Mouse (Mus musculus) neural tube, embryonic 11.5 days (tissue): Measurements from ENCODE around the gene Cmtr1. TPM values are rescaled to one million over a fixed set of nuclear protein-coding genes. Genes with fewer than 3 reads are reported as not detected.

Experiments used
- ATAC-seq: fragments of 200-750 bp; cut with Nextera tagmentation; 2 replicates; pipeline ENCODE4 v1.8.0; 2017; ENCODE audit warnings: moderate number of reproducible peaks, mild to moderate bottlenecking, moderate TSS enrichment, moderate library complexity; ENCODE audit not compliant: insufficient read depth, low FRiP score, low TSS enrichment
- DNase-seq: peaks from one replicate; pipeline ENCODE4 v3.0.0-alpha.2; 2015; ENCODE audit warnings: low spot score
- H3K27ac ChIP-seq: fragments of 300-500 bp; sonication (generic); 2 replicates; pipeline ENCODE4 v1.5.1; 2014; ENCODE audit warnings: low read depth, mild to moderate bottlenecking, low read length
- H3K27me3 ChIP-seq: fragments of 300-500 bp; sonication (generic); 2 replicates; pipeline ENCODE4 v1.6.1; 2014; ENCODE audit warnings: mild to moderate bottlenecking, low read length, mixed read lengths; ENCODE audit not compliant: control insufficient read depth, insufficient read depth
- H3K36me3 ChIP-seq: fragments of 300-500 bp; sonication (generic); 2 replicates; pipeline ENCODE4 v1.6.1; 2014; ENCODE audit warnings: mild to moderate bottlenecking, low read length, moderate library complexity, mixed read lengths; ENCODE audit not compliant: control insufficient read depth, insufficient read depth
- H3K4me1 ChIP-seq: fragments of 300-500 bp; sonication (generic); 2 replicates; pipeline ENCODE4 v1.6.1; 2014; ENCODE audit warnings: low read length, mixed read lengths; ENCODE audit not compliant: control insufficient read depth, insufficient read depth
- H3K4me2 ChIP-seq: fragments of 300-500 bp; sonication (generic); 2 replicates; pipeline ENCODE4 v1.6.1; 2014; ENCODE audit warnings: low read depth, mild to moderate bottlenecking, moderate library complexity
- H3K4me3 ChIP-seq: fragments of 300-500 bp; sonication (generic); 2 replicates; pipeline ENCODE4 v1.5.1; 2014; ENCODE audit warnings: low read depth, low read length
- H3K9ac ChIP-seq: fragments of 300-500 bp; sonication (generic); 2 replicates; pipeline ENCODE4 v1.6.1; 2014; ENCODE audit warnings: mild to moderate bottlenecking, low read length
- H3K9me3 ChIP-seq: fragments of 300-500 bp; sonication (generic); 2 replicates; pipeline ENCODE4 v1.6.1; 2016; ENCODE audit warnings: low read length; ENCODE audit not compliant: control insufficient read depth
- WGBS: fragments of 180-500 bp; shearing (Covaris S2); extraction: QIAGEN DNeasy Blood & Tissue Kit; methylation state at CpG from one replicate; pipeline ENCODE4 v1.1.7; 2014; 5-methylcytosine and 5-hydroxymethylcytosine counted together
- polyA plus RNA-seq: library from polyadenylated mRNA; unstranded; fragments of >200 nt; fragmentation: Nextera tagmentation; extraction: Ambion mirVana; gene quantifications from 2 replicates; pipeline ENCODE4 v1.2.1, GENCODE M21; 2014

Cmtr1 gene
- polyA plus RNA-seq, 1 experiment from 2014 or later: 147 TPM

- no peaks in the 10 kb centered on the region for H3K9me3 ChIP-seq
- H3K36me3 ChIP-seq: peaks cover 12% of the 10 kb centered on the region; the same call in 1 of the 2 replicates
- H3K27me3 ChIP-seq: no peaks in the 10 kb centered on the region
- no peak overlapping the region for H3K27ac ChIP-seq
- 82% methylated on average over 4 of the region's 4 CpGs for WGBS
- ATAC-seq (no peak), DNase-seq (no peak)
- H3K4me2 ChIP-seq: no peak overlapping the region
- H3K4me1 ChIP-seq: peaks cover 8% of the 10 kb centered on the region; the same call in 1 of the 2 replicates
- H3K9ac ChIP-seq: no peak overlapping the region
- no peak overlapping the region for H3K4me3 ChIP-seq
Measured at GRCm38 (mm10) chr17:29702938-29703710, 42.7 kb downstream of the Cmtr1 start.

GRCm38 (mm10) chr17:29704781-29705180, 44.4 kb downstream of the Cmtr1 start:
- DNase-seq (peak; percentile 73), ATAC-seq (peak; percentile 35; the same call in 1 of the 2 replicates)
- Histone ChIP-seq H3K4me1 (peaks cover 15% of the 10 kb centered on the region), H3K9ac (no peak overlapping the region), H3K36me3 (peaks cover 12% of the 10 kb centered on the region; the same call in 1 of the 2 replicates), H3K4me2 (no peak overlapping the region), H3K4me3 (no peak overlapping the region), H3K27me3 (no peaks in the 10 kb centered on the region), H3K9me3 (no peaks in the 10 kb centered on the region), H3K27ac (no peak overlapping the region)
- WGBS: 44% methylated on average over 3 of the region's 3 CpGs

- no peak overlapping the region for H3K4me2 ChIP-seq
- H3K9me3 ChIP-seq: no peaks in the 10 kb centered on the region
- H3K27ac ChIP-seq: no peak overlapping the region
- ATAC-seq (no peak), DNase-seq (no peak)
- WGBS: 86% methylated on average over 5 of the region's 5 CpGs
- no peak overlapping the region for H3K4me3 ChIP-seq
- no peaks in the 10 kb centered on the region for H3K27me3 ChIP-seq
- H3K4me1 ChIP-seq: peaks cover 15% of the 10 kb centered on the region
- H3K36me3 ChIP-seq: peaks cover 10% of the 10 kb centered on the region; the same call in 1 of the 2 replicates
- no peak overlapping the region for H3K9ac ChIP-seq
Measured at GRCm38 (mm10) chr17:29705881-29706280, 45.5 kb downstream of the Cmtr1 start.

- H3K4me2 ChIP-seq: no peak overlapping the region
- no peaks in the 10 kb centered on the region for H3K27me3 ChIP-seq
- no peak overlapping the region for H3K9ac ChIP-seq
- H3K9me3 ChIP-seq: no peaks in the 10 kb centered on the region
- DNase-seq (no peak), ATAC-seq (no peak)
- 0 out of 2 replicates have a peak, but pooled peaks cover 5% of the 10 kb centered on the region for H3K36me3 ChIP-seq
- H3K4me1 ChIP-seq: peaks cover 15% of the 10 kb centered on the region
- 36% methylated on average over 5 of the region's 5 CpGs for WGBS
- no peak overlapping the region for H3K27ac ChIP-seq
- no peak overlapping the region for H3K4me3 ChIP-seq
Measured at GRCm38 (mm10) chr17:29706981-29707545, 46.7 kb downstream of the Cmtr1 start.

GRCm38 (mm10) chr17:29708783-29709182, 48.4 kb downstream of the Cmtr1 start:
- ATAC-seq (no peak), DNase-seq (no peak)
- Histone ChIP-seq H3K36me3 (no peaks in the 10 kb centered on the region), H3K9me3 (no peaks in the 10 kb centered on the region), H3K4me3 (no peak overlapping the region), H3K27me3 (no peaks in the 10 kb centered on the region), H3K4me2 (no peak overlapping the region), H3K9ac (no peak overlapping the region), H3K27ac (no peak overlapping the region), H3K4me1 (peaks cover 15% of the 10 kb centered on the region)
- WGBS: 89% methylated on average over 5 of the region's 5 CpGs

- H3K4me1 ChIP-seq: peaks cover 15% of the 10 kb centered on the region
- no peak overlapping the region for H3K27ac ChIP-seq
- H3K27me3 ChIP-seq: no peaks in the 10 kb centered on the region
- no peaks in the 10 kb centered on the region for H3K36me3 ChIP-seq
- no peak overlapping the region for H3K9ac ChIP-seq
- H3K4me2 ChIP-seq: no peak overlapping the region
- no peak for DNase-seq
- no peak overlapping the region for H3K4me3 ChIP-seq
- 75% methylated on average over 11 of the region's 11 CpGs for WGBS
- no peaks in the 10 kb centered on the region for H3K9me3 ChIP-seq
- no peak for ATAC-seq
Measured at GRCm38 (mm10) chr17:29710562-29711044, 50.2 kb downstream of the Cmtr1 start.

GRCm38 (mm10) chr17:29711076-29711744, 50.8 kb downstream of the Cmtr1 start:
- no peak overlapping the region for H3K4me2 ChIP-seq
- H3K36me3 ChIP-seq: no peaks in the 10 kb centered on the region
- H3K9me3 ChIP-seq: no peaks in the 10 kb centered on the region
- WGBS: 82% methylated on average over 19 of the region's 19 CpGs
- no peak overlapping the region for H3K4me3 ChIP-seq
- ATAC-seq: no peak
- no peak overlapping the region for H3K9ac ChIP-seq
- no peak for DNase-seq
- peaks cover 15% of the 10 kb centered on the region for H3K4me1 ChIP-seq
- H3K27ac ChIP-seq: no peak overlapping the region
- no peaks in the 10 kb centered on the region for H3K27me3 ChIP-seq

- H3K4me1 ChIP-seq: peaks cover 16% of the 10 kb centered on the region
- DNase-seq: no peak
- no peaks in the 10 kb centered on the region for H3K36me3 ChIP-seq
- no peak overlapping the region for H3K9ac ChIP-seq
- no peaks in the 10 kb centered on the region for H3K9me3 ChIP-seq
- ATAC-seq: no peak
- no peaks in the 10 kb centered on the region for H3K27me3 ChIP-seq
- H3K4me3 ChIP-seq: no peak overlapping the region
- H3K4me2 ChIP-seq: no peak overlapping the region
- 54% methylated on average over 8 of the region's 8 CpGs for WGBS
- no peak overlapping the region for H3K27ac ChIP-seq
Measured at GRCm38 (mm10) chr17:29711745-29712431, 51.5 kb downstream of the Cmtr1 start.
